Mouse (Mus musculus): ENCODE measurements at regions not wholly inside any gene's neighbourhood (a gene's known extent, or its start where the extent isn't known, plus 50 kb on each side); places are given as distances from the start of the nearest gene placed in this dataset.
A peak's percentile ranks its signal among the peaks of the same experiment; 100 is the strongest.

DNA sequence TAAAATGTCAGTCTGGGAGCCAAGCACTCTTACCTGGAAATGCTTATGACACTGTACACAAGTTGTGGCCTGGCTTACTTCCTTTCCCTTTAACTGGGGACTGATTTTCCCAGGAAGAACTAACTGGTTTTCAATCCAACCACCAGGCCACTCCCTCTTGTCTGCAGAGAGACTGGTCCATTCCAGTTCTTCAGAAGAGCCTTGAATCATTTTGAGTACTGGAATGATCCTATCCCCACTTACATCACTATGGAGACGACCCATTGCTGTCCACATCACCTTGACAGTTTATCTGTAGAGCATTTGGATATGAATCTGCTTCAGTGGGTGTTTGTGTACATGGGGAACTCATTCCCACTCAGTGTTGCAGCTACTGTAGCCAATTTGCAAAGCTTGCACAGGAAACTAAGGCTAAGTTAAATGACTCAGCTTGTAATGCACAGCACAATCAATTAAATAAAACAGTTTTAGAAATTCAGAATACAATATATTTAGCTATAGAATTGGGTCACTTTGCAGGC is 121.7 kb upstream of the Prep start:
- DNase-seq (ENCODE audit: low spot score in 2 of 2): no peak

DNA sequence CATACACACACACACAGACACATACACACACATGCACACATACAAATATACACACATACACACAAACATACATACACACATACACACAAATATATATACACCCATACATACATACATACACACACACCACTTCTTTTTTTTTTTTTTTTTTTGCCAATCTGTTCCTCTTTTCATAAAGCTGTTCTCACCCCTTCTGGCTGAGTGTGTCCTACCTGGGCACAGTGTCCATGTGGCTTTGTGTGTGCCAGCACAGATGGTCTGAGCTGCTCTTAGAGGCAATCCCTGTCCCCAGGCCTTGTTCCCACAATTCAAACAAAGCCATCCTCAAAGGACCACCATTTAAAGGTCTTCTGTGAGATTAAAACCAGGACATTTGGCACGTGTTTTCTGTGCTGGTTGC is 127.6 kb upstream of the Prep start:
- DNase-seq (ENCODE audit: low spot score in 2 of 2): no peak

DNA sequence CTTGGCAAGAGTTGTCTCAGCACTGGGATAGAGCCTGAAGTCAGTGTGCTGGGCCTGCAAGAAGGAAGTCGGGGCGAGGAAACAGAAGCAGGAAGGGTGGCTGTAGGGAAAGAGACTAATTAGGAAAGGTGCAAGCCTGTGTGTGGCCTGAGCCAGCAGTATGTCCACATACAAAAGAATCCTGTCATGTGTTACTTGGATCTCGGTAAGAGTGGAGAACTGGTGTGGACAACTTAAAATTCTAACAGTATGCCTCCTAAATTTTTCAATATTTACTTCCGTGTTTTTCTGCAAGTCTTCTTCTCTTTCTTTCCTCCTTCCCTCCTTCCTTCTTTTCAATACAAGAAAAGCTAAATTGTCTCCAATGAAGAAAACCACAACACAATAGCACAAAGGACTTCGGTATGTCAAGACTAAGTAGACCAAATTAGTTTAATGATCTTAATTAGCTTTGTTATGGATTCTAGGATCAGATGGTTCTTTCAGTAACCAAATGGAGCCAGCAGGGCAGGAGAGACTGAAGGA is 130.0 kb upstream of the Prep start:
- DNase-seq (ENCODE audit: low spot score in 2 of 2): no peak

DNA sequence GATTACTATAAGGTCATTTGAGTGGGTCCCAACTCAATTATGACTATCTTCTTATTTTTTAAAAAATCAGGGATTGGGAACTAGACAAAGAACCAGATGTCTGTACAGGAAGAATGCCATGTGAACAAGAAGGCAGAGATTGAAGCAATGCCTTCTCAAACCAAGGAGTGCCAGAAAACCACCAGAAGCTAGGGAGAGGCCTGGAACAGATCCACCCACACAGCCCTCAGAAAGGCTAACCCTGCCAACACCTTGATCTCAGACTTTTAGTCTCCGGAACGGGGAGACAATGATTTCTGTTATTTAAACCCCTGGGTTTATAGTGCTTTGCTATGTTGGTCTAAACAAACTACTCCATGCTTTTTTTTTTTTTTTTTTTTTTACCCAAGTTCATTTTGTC is 136.2 kb upstream of the Prep start:
- DNase-seq (ENCODE audit: low spot score in 2 of 2): no peak

DNA sequence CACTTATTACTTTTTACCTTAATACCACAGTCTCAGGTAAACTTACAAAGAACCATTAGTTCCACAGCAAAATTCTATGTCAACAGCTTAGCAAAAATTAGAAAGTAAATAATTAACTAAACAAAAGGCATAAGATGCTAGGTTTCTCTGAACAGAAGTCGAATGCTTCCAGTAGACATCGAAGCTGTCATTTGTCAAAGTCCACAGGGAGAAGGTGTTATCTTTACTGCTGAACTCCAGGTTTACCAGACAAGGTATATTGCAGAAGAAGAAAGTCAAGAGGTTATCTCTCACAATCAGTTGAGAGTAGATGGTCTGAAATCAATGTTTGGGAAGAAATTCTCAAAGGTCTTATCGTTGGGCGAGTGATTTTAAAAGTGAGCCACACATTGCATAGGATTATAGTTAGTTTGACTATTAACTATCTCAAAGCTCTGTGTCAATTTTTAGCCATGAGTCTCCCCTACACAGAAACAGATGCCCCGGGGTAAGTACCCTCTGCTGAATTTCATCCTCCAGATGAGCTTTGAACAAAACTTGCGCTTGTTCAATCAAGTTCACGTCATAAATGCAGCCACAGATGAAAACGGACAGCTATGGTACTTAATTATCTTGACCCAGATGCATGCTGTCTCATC is 153.1 kb upstream of the Prep start:
- DNase-seq (ENCODE audit: low spot score in 2 of 2): no peak

DNA sequence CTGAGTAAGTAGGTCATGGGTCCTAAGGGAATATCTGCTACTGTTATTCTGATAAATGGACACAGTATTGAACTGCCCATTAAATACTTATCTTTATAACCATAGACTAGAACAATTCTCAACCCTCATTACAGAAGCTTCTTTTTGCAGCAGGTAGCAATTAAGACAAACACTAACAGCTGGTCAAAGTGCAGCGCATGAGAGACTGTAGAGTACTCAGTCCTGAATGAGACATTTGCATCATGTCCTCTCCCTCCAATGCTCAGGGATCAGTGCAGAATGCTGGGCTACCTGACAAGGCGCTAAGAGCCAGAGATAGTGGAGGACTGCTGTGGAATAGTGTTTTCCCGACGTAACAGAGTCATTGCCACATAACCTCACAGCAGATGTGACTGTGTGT is 162.5 kb upstream of the Prep start:
- no peak for DNase-seq (ENCODE audit: low spot score in 2 of 2)

DNA sequence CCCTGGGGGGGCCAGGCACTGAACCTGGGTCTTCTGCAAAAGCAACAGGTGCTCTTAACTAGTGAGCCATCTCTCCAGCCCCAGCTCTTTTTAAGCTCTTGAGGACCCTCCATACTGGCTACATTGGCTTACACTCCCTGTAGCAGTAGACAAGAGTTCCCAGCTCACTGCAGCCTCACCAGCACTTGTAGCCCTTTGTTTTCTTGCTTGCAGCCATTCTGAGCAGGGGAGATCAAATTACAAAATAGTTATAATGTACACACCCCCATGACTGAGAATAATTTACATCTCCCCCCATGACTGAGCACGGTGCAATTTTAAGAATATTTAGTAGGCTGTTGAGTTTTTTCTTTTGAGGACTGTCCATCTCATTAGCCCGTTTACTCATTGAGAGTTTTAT is 165.8 kb upstream of the Prep start:
- DNase-seq (ENCODE audit: low spot score in 2 of 2): no peak

DNA sequence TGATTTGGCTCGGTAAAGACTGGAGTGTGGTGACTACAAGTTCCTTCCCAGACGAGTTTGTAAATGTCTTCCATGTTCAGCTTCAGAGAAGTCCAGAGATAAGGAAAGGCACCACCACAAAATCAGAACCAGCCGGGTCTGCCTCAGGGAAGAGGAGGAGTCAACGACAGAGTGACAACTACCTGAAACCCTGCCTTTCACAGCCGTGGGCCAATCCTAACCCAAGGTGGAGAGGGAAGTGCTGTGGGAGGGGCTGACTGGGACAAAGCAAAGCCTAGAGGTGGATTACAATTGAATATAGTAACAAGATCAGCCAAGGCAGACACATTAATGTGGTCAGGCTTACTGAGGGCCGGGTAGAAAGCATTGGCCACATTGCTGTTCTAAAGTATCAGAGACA is 174.9 kb upstream of the Prep start:
- no peak for DNase-seq (ENCODE audit: low spot score in 2 of 2)

DNA sequence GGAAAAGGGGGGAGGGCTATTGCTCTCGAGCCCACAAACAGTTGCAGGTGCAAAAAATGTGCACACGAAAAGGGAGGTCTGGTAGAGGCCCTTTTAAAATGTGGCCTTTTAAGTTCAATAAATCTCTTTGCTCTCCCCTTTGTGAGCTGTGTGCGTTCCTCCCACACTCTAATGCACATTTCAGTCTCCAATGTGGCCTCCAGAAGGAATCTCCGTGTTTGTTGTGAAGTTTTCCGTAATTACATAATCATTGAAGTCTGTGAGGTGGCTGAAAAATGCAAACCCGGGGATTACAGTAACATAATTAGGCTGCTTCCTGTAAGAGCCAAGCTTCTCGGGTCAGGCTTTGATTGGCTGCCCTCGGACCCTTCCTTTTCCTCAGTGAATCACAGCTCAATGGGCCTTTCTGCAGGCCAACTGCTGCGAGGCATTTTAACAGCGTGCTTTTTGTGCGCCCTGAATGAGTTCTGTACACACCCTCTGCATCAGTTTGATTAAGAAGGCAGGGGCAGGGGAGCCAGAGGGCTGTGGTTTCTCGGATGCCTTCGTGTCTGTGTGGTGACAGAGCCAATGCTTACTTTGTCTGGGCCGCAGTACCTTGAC is 179.8 kb upstream of the Prep start:
- DNase-seq (ENCODE audit: low spot score in 2 of 2): no peak

DNA sequence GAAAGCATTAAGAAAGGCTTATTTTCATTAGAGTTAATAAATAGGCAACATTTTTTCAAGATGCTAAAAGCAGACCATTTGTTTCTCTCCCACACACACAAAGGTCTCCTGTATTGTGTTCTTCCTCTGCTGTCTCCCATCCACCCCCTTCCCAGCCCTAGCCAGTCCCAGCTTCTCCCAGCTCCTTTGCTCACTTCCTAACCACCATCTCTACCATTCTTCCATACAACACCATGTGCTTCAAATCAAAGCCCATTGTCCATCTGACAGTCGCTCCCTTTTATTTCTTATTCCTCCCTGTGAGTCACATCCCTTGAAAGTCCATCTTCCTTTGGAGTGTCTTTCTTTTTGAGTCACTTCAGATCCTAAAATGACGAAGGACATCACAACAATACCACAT is 185.0 kb upstream of the Prep start:
- DNase-seq (ENCODE audit: low spot score in 2 of 2): no peak

DNA sequence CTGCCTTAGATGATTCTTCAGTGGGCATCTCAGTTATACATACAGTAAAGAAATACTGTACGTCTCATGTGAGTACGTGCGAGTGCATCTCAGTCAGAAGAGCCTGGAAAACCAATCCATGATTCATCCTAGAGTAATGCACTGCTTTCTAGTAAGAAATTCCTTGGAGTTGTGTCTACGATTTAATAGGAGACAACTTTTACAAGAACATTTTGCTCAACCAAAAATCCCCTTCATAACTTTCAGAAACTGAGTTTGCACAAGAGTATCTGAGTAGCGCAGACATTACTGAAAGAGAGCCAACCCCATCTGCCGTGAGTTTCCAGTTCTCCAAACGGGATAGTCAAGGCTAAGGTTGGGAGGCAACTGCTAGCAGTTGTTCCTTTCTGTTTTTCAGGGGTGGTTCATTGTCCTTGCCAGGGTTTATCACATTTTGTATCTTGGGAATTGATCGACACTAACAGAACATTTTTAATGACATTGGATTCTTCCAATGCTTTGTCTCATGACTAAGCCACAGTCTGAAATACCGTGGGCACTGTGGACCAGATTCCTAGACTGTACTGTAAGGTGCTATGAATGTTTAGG is 189.8 kb upstream of the Prep start:
- DNase-seq (ENCODE audit: low spot score in 2 of 2): no peak

DNA sequence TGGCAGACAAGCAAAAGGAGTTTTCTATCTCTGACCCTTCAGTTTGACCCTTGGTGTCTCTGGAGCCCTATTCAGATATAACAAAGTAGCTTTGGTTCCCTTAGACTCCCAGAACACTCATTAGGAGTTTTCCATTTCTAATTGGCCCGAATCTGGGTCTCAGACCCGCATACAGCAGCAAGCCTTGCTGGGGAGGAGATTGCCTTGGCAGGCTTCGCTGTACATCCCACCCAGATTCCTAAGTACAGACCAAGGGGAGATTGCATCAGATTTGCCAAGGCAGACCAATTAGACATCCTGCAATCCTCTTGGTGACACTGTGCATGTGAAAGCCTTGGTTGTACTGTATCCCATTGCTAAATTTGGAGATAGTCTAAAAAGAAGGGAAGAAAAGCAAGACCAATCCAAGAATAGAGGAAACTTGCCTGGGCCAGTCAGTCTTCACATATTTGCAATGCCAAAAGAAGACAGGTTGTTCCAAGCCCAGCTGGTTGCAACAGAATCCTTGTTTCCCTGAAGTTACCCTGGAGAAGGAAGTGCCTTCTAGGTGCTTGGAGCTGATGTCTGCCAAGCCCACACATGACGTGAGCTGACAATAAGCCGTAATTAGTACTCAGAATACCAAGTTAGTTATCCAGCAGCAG is 193.2 kb upstream of the Prep start:
- peak in 1 of 2 experiments; percentile 8 for DNase-seq (ENCODE audit: low spot score in 2 of 2)

DNA sequence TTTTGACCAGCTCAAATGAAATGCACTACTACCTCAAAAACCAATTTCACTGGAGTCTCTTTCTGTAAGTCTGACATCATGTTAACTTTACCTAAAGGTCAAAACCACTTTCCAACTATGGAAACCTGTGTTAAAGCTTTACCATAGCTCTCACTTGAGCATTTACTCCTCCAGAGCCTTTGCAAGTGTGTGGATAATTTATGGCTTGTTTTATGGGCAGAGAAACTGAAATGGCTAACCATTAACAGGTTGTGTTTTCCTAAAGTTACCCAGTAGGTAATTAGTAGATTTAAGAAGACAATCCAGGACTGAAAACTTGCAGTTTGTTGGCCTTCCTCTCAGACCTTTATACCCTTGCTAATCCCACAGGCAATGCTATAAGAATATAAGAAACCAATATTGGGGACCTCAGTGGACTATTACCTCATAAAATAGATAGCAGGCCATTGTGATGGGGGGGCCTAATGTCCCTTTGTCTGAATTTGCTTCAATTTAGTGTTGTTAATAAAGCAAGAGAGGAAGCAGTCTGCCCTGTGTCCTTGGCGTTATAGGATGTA is 202.7 kb upstream of the Prep start:
- no peak for DNase-seq (ENCODE audit: low spot score in 2 of 2)

DNA sequence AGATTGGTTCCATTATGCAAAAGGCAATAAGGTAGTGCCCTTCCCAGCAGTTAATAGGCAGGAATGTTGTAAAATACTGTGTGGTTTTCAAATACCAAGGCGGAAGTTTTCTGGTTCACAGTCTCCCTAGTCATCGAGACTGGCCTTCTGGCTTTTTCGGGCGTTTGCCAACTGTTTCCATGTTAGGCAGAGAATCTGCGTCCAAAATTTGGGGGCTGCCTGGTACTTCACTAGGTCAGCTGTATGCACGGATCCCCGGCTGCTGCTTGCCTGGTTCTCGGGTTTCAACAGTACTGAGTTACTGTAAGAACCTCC is 204.7 kb upstream of the Prep start:
- no peak for DNase-seq (ENCODE audit: low spot score in 2 of 2)

DNA sequence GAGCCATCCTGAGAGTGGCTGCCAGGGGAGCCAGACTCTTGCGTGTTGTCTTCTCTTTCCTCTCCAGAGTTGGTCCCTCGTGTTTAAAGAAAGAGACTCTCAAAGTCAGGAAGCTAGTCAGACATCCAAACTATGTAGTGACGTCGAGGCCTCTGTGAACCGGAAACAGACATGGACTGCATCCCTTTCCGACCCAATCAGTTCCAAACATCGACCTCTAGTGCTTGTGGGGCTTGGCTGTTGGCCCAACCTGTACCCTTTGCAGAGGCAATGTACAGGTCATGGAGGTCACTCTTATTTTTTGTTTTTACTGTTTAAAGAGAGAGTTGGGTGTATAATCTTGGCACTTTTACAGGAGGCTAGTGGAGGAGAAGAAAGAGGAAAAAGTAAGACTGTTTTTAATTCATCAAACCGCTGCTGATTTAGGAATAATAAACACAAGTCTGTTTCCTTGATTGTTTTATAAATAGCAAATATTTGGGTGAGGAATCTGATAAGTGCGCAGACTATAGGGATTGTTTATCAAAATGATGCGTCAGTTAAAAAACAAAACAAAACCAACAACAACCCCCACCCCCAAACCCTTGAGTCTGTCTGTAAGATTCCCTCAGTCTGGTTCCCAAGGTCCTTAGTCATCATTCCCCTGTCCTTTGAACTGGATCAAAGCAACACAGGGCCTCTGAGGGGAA is 205.2 kb upstream of the Prep start:
- no peak for DNase-seq (ENCODE audit: low spot score in 2 of 2)

DNA sequence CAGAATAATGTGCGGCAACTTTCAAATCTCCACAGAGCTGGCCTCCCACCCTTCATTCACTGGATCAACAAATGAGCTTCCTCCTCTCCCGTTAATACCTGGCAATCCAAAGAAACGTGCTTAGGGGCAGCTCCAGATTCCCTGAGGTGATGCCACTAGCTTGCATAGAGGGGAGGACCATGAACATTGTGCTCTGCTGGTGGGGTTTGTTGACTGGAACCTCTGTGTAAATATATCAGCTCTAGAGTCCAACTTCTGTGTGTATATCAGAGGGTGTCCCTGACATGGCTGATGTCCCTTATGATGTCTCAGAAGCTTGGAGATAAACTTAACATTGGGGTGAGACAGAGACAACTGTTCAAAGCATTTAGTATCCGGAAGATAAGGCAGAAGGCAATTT is 209.6 kb upstream of the Prep start:
- DNase-seq (ENCODE audit: low spot score in 2 of 2): no peak

DNA sequence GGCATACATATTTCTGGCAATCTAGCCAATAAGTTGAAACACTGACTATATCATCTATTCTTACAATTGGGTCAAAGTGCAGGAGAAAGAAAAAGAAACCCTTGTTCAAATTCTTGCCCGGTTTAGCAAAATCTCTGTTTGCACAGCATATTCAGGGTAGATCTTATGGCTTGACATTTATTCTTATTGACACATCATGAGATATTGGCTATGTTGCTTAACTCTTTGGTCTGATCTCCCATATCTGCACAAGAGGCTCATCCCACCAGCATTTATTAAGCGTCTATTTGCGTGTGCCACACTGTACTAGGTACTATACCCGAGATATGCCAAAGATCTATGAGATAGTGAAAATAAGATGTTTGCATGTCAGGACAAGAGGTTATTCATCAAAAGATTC is 212.9 kb upstream of the Prep start:
- no peak for DNase-seq (ENCODE audit: low spot score in 2 of 2)

DNA sequence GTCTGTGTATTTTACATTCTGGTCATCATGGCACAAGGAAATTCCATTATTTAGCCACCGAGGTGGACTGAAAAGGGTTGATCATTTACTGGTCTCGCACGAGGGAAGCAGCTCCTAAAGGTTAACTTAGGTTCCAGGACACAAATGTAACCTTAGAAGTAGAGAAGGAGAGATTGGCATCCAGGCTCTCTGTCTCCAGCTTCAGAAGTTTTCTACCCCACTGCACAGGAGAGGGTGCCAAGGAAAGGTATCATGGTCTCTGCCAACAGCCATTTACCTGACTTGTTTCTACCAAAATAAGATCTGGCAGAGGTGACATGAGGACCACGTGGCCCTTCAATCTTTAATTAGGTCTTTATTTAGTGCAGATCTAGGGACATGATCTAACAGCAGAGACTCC is 218.0 kb upstream of the Prep start:
- no peak for DNase-seq (ENCODE audit: low spot score in 2 of 2)

DNA sequence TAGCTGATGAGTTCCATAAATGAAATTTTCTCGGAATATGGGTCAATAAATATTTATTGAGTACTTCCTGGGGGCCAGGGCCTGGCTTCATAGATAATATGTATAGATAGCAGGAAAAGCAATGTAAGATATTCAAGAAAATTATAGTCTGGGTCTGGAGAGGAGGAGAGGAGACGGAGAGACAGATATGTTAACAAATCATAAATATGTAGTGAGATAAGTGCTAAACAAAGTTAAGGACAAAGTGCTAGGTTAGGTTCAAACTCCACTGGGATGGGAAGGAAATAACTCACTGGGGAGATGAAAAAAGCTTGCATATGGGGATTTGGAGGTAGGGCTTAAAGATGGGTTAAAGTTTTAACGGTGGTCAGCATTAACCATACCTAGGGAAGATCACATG is 220.2 kb upstream of the Prep start:
- DNase-seq (ENCODE audit: low spot score in 2 of 2): no peak

DNA sequence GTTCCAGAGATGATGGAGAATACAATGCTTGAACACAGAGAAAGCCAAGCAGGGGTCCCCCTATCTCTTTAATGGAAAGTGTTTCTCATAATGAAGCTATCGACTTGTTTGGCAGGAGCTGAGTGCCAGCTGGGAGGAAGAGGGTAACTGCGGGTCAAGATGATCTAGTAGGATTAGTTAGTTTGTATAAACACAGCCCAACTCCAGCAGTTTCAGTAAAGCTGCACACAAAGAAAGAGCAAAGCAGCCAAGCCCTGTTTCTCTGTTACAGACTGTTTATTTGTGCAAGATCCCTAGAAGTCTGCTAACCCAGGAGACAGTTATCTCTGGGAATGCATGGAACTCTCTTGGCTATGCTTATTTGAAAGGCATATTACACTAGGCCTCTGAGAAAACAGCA is 220.9 kb upstream of the Prep start:
- no peak for DNase-seq (ENCODE audit: low spot score in 2 of 2)

DNA sequence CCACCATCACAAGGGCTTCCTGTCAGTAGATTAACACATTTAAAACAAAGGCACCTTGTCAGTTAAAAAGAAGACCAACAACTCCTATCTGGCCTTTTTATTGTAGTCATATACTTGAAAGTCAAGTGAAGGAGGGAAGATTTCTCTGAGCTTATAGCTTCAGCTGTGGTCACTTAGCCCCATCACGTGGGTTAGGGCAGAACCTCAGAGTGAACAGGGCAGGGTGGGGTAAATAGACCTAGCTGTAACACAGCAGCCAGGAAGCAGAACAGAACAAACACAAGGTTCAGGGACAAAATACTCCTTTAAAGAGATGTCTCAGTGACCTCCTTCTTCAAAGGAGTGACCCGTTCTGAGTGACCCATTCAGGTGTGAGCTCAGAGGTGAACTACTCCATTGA is 226.6 kb upstream of the Prep start:
- no peak for DNase-seq (ENCODE audit: low spot score in 2 of 2)

DNA sequence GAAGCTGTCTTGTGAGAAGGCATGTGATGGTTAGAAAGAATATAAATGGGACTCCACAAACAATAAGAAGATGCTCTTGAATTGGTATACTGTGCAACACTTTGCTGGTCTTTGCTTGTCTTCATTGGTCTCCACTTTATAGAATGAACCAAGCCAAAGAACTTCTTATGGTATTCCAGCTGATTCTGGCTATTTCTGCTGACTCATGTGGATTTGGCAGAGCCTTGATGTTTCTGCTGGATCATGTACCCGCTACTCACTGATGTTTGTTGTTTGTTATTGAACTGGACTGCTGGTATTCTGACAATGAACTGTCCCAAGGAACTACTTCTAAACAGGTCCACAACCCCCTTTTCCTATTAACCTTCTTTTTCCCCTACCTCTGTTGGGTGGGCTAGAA is 234.5 kb upstream of the Prep start:
- DNase-seq (ENCODE audit: low spot score in 2 of 2): no peak

Measured in left cerebral cortex, adult 18-20 months (tissue).